Mouse (Mus musculus): Measurements from ENCODE around the gene Trit1. TPM values are rescaled to one million over a fixed set of nuclear protein-coding genes. Genes with fewer than 3 reads are reported as not detected.
A peak's percentile ranks its signal among the peaks of the same experiment; 100 is the strongest.

The Trit1 gene
- total RNA-seq, 1 experiment: 17.1 TPM

DNA sequence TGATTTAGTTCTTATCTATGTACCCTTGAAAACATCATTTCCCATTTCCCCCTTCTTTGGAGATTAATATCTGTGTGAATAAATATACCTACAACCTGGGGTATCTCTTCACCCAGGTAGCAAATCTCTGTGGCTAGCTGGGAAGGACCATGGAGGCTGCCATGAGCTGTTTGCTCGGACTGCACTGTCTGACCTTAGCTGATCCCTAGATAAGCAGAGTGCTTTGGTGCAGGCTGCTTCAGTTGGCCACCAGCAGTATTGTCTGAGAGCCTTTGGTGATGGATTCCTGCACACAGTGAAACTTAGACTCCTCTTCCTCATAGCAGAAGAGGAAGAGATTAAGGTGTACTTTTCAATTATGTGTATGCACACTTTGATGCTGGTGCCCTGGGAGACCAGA is 41.6 kb downstream of the Trit1 start:
- Histone ChIP-seq H3K36me3 (ENCODE audit: control insufficient read depth, insufficient read depth, low read length, poor library complexity, severe bottlenecking) (peaks cover 21% of the 10 kb centered on the region), H3K9ac (ENCODE audit: insufficient read depth, low read depth, low read length, poor library complexity, severe bottlenecking) (no peak overlapping the region), H3K27ac (ENCODE audit: insufficient read depth, low read depth, low read length, poor library complexity, severe bottlenecking) (no peak overlapping the region), H3K4me1 (ENCODE audit: control insufficient read depth in 2 of 2, insufficient read depth in 2 of 2, low read length in 2 of 2, poor library complexity in 1 of 2) (no peaks in the 10 kb centered on the region), H3K4me3 (ENCODE audit: insufficient read depth in 1 of 2, low read depth in 1 of 2, low read length in 2 of 2, poor library complexity in 1 of 2, severe bottlenecking in 1 of 2) (no peak overlapping the region), H3K9me3 (ENCODE audit: control insufficient read depth, insufficient read depth, low read depth, low read length) (no peaks in the 10 kb centered on the region)
- TF ChIP-seq CHD2 (IDR thresholded peaks at IDR 0.05; ENCODE audit: low read depth, low read length): no peak
- TF ChIP-seq MAFK (IDR thresholded peaks at IDR 0.05; ENCODE audit: insufficient read depth, low read depth, low read length): no peak
- TF ChIP-seq ZC3H11A (IDR thresholded peaks at IDR 0.05; ENCODE audit: borderline replicate concordance, low read depth, low read length): no peak
- TF ChIP-seq ZNF384 (IDR thresholded peaks at IDR 0.05; ENCODE audit: low read depth, low read length): no peak
- TF ChIP-seq HCFC1 (IDR thresholded peaks at IDR 0.05; ENCODE audit: borderline replicate concordance, insufficient read depth, low read length): no peak
- in situ Hi-C loops (cut with MboI; ENCODE audit: low sequenced_read_pairs in 2 of 2, unreplicated experiment in 2 of 2): no loop called here
- no peak for DNase-seq (ENCODE audit: low read depth, low spot score)

DNA sequence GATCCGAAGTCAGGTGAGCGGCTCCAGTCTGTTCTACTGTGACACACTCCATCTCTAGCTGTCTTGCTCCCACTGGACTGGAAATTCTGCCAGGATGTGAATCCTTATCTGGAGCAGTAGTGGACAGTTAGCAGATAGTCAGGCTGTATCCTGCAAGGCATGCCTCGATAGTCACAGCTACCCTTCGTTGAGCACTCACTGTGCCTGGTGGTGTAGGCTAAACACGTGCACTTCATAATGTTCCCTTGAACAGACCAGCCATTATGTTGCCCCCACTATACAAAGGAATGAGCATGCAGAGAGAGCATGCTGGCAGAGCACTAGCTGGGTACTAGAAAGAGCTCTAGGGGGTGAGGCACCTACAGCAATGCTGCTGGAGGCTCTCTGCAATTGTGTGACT is 45.3 kb downstream of the Trit1 start:
- Histone ChIP-seq H3K36me3 (ENCODE audit: control insufficient read depth, insufficient read depth, low read length, poor library complexity, severe bottlenecking) (no peaks in the 10 kb centered on the region), H3K4me1 (ENCODE audit: control insufficient read depth in 2 of 2, insufficient read depth in 2 of 2, low read length in 2 of 2, poor library complexity in 1 of 2) (no peaks in the 10 kb centered on the region), H3K9ac (ENCODE audit: insufficient read depth, low read depth, low read length, poor library complexity, severe bottlenecking) (no peak overlapping the region), H3K9me3 (ENCODE audit: control insufficient read depth, insufficient read depth, low read depth, low read length) (no peaks in the 10 kb centered on the region), H3K27ac (ENCODE audit: insufficient read depth, low read depth, low read length, poor library complexity, severe bottlenecking) (no peak overlapping the region), H3K4me3 (ENCODE audit: insufficient read depth in 1 of 2, low read depth in 1 of 2, low read length in 2 of 2, poor library complexity in 1 of 2, severe bottlenecking in 1 of 2) (no peak overlapping the region)
- no peak for TF ChIP-seq MAFK (IDR thresholded peaks at IDR 0.05; ENCODE audit: insufficient read depth, low read depth, low read length)
- TF ChIP-seq ZNF384 (IDR thresholded peaks at IDR 0.05; ENCODE audit: low read depth, low read length): no peak
- TF ChIP-seq HCFC1 (IDR thresholded peaks at IDR 0.05; ENCODE audit: borderline replicate concordance, insufficient read depth, low read length): no peak
- TF ChIP-seq CHD2 (IDR thresholded peaks at IDR 0.05; ENCODE audit: low read depth, low read length): no peak
- no peak for TF ChIP-seq ZC3H11A (IDR thresholded peaks at IDR 0.05; ENCODE audit: borderline replicate concordance, low read depth, low read length)
- in situ Hi-C loops (cut with MboI; ENCODE audit: low sequenced_read_pairs in 2 of 2, unreplicated experiment in 2 of 2): no loop called here
- no peak for DNase-seq (ENCODE audit: low read depth, low spot score)

DNA sequence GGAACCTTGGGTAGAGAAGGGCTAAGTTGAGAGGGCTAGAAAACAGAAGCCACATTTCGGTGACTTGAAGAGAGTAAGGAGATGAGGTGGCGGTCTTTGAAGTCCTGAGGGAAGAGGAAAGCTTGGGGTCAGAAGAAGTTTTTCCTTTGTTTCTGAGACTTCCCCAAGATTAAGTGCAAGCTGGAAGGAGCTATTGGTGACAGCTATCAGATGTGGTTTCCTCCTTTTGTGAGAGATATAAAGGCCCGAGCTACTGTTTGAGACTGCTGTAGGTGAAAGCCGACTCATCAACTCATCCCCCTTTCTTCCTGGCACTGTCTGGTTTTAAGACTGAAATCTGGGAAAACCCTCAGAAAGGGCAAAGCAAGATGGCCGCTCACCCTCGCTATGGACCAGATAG is 52.2 kb downstream of the Trit1 start:
- Histone ChIP-seq H3K9me3 (ENCODE audit: control insufficient read depth, insufficient read depth, low read depth, low read length) (no peaks in the 10 kb centered on the region), H3K4me1 (ENCODE audit: control insufficient read depth in 2 of 2, insufficient read depth in 2 of 2, low read length in 2 of 2, poor library complexity in 1 of 2) (no peaks in the 10 kb centered on the region), H3K27ac (ENCODE audit: insufficient read depth, low read depth, low read length, poor library complexity, severe bottlenecking) (no peak overlapping the region), H3K36me3 (ENCODE audit: control insufficient read depth, insufficient read depth, low read length, poor library complexity, severe bottlenecking) (no peaks in the 10 kb centered on the region), H3K9ac (ENCODE audit: insufficient read depth, low read depth, low read length, poor library complexity, severe bottlenecking) (no peak overlapping the region), H3K4me3 (ENCODE audit: insufficient read depth in 1 of 2, low read depth in 1 of 2, low read length in 2 of 2, poor library complexity in 1 of 2, severe bottlenecking in 1 of 2) (no peak overlapping the region)
- DNase-seq (ENCODE audit: low read depth, low spot score): no peak
- in situ Hi-C loops (cut with MboI; ENCODE audit: low sequenced_read_pairs in 2 of 2, unreplicated experiment in 2 of 2): no loop called here
- TF ChIP-seq HCFC1 (IDR thresholded peaks at IDR 0.05; ENCODE audit: borderline replicate concordance, insufficient read depth, low read length): no peak
- no peak for TF ChIP-seq CHD2 (IDR thresholded peaks at IDR 0.05; ENCODE audit: low read depth, low read length)
- TF ChIP-seq MAFK (IDR thresholded peaks at IDR 0.05; ENCODE audit: insufficient read depth, low read depth, low read length): no peak
- no peak for TF ChIP-seq ZNF384 (IDR thresholded peaks at IDR 0.05; ENCODE audit: low read depth, low read length)

DNA sequence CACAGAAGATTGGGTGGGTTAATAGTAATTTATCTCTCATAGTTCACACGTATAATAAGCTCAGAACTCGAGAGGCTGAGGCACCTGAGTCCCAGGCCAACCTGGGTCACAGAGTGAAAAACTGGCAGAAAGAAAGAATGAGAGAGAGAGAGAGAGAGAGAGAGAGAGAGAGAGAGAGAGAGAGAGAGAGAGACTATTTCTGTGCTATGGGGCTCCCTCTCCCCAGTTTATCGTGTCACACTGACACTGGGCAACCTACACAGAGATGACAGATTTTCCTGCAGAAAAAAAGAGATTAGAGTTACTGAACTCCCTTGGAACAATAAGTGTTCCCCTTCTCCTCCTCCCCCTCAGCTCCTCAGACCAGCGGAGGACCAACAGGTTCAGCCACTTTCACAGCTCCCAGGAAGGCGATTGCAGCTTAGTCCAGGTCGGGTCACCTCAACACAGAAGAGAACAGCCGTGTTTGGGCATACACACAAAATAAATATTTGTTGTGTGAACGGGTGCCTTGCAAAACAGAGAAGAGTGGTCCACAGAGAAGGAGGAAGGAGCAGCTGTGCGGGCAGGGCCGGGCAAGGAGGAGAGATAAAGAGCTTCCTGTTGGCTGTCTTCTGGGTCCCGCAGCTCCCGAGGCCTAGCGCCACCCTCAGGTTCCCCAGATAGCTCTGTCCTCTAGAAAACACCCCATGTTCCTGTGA is 55.0 kb downstream of the Trit1 start:
- Histone ChIP-seq H3K9ac (ENCODE audit: insufficient read depth, low read depth, low read length, poor library complexity, severe bottlenecking) (peak overlapping the region; percentile 40; the same call in 1 of the 2 replicates), H3K36me3 (ENCODE audit: control insufficient read depth, insufficient read depth, low read length, poor library complexity, severe bottlenecking) (no peaks in the 10 kb centered on the region), H3K4me1 (ENCODE audit: control insufficient read depth in 2 of 2, insufficient read depth in 2 of 2, low read length in 2 of 2, poor library complexity in 1 of 2) (no peaks in the 10 kb centered on the region), H3K4me3 (ENCODE audit: insufficient read depth in 1 of 2, low read depth in 1 of 2, low read length in 2 of 2, poor library complexity in 1 of 2, severe bottlenecking in 1 of 2) (peak overlapping the region; percentile 24 to 45; a peak in 2 of 4 replicates), H3K9me3 (ENCODE audit: control insufficient read depth, insufficient read depth, low read depth, low read length) (no peaks in the 10 kb centered on the region), H3K27ac (ENCODE audit: insufficient read depth, low read depth, low read length, poor library complexity, severe bottlenecking) (no peak overlapping the region)
- in situ Hi-C loops (cut with MboI; ENCODE audit: low sequenced_read_pairs in 2 of 2, unreplicated experiment in 2 of 2): no loop called here
- no peak for DNase-seq (ENCODE audit: low read depth, low spot score)
- TF ChIP-seq CHD2 (IDR thresholded peaks at IDR 0.05; ENCODE audit: low read depth, low read length) (no peak), ZNF384 (IDR thresholded peaks at IDR 0.05; ENCODE audit: low read depth, low read length) (no peak), ZC3H11A (IDR thresholded peaks at IDR 0.05; ENCODE audit: borderline replicate concordance, low read depth, low read length) (no peak), HCFC1 (IDR thresholded peaks at IDR 0.05; ENCODE audit: borderline replicate concordance, insufficient read depth, low read length) (no peak), MAFK (IDR thresholded peaks at IDR 0.05; ENCODE audit: insufficient read depth, low read depth, low read length) (no peak)

All from ES-E14 (cell line).